Mouse (Mus musculus): ENCODE results near the gene Hadha. TPM values are rescaled to one million over a fixed set of nuclear protein-coding genes. Genes with fewer than 3 reads are reported as not detected.

The Hadha gene
- total and polyA plus RNA-seq, 3 experiments: 76.0 to 117 (median 83.0) TPM

DNA sequence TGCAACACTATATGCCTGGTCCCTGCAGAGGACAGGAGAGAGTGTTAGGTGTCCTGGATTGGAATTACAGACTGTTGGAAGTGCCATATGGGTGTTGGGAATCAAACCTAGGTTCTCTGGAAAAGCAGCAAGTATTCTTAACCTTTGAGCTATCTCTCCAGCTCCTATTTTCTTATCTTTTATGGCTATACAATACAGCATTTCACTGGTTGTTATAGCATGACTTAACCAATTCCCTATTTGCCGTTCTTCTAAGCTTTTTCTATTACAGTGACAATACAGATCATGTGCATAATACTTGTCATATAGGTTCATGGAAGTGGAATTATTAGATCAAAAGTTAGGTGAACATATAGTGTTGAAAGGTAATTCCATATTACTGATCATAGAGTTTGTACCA is 6.9 kb upstream of the Hadha start:
- H3K79me2 ChIP-seq (replicated peaks; ENCODE audit: control insufficient read depth, extremely low read depth, insufficient read depth, poor library complexity, severe bottlenecking): peaks cover 31% of the 10 kb centered on the region
- no peaks in the 10 kb centered on the region for H3K9me3 ChIP-seq (replicated peaks; ENCODE audit: low read length)
- in situ Hi-C loops (cut with MboI; ENCODE audit: low pct_ligation_motif_present, low pct_unique_long_range_greater_than_20kb, low sequenced_read_pairs) (no loop called here), dilution Hi-C loops (cut with MboI; ENCODE audit: extremely low pct_ligation_motif_present, extremely low pct_unique_long_range_greater_than_20kb, low sequenced_read_pairs) (no loop called here)
- H3K4me3 ChIP-seq (replicated peaks in 1 of 3; ENCODE audit: low read depth in 2 of 3, low read length in 2 of 3, poor library complexity in 1 of 3): no peak overlapping the region
- peaks cover 2 to 44% of the 10 kb centered on the region in 2 experiments for H3K36me3 ChIP-seq (replicated peaks in 1 of 2; ENCODE audit: control insufficient read depth in 1 of 2, insufficient read depth in 1 of 2, low read length in 1 of 2)
- peaks cover 0 to 12% of the 10 kb centered on the region in 2 experiments; a peak in 2 of 4 replicates for H3K4me1 ChIP-seq (ENCODE audit: control insufficient read depth in 1 of 2, insufficient read depth in 2 of 2)
- no peaks in the 10 kb centered on the region for H3K27me3 ChIP-seq (replicated peaks)
- TF ChIP-seq JUN (IDR thresholded peaks at IDR 0.05; ENCODE audit: insufficient read depth, low read depth, low read length): no peak
- no peak for TF ChIP-seq MYC (IDR thresholded peaks at IDR 0.05; ENCODE audit: low read depth, low read length)
- TF ChIP-seq GABPA (IDR thresholded peaks at IDR 0.05; ENCODE audit: insufficient replicate concordance, low read depth, low read length): no peak
- TF ChIP-seq SMC3 (IDR thresholded peaks at IDR 0.05; ENCODE audit: low read depth, low read length): no peak
- TF ChIP-seq HCFC1 (IDR thresholded peaks at IDR 0.05; ENCODE audit: low read depth, low read length): no peak
- TF ChIP-seq POLR2A (IDR thresholded peaks at IDR 0.05; ENCODE audit: low read depth, low read length): no peak
- TF ChIP-seq PAX5 (IDR thresholded peaks at IDR 0.05; ENCODE audit: low read length): no peak
- no peak for TF ChIP-seq IRF4 (IDR thresholded peaks at IDR 0.05; ENCODE audit: low read depth, low read length)
- no peak for TF ChIP-seq USF1 (IDR thresholded peaks at IDR 0.05; ENCODE audit: low read depth, low read length)
- TF ChIP-seq MXI1 (IDR thresholded peaks at IDR 0.05; ENCODE audit: low read depth, low read length): no peak
- no peak overlapping the region for H3K9ac ChIP-seq (ENCODE audit: insufficient read depth, low read depth)
- no peak for DNase-seq (ENCODE audit: extremely low read depth)
- H3K27ac ChIP-seq (ENCODE audit: insufficient read depth, low read depth): no peak overlapping the region
- no peak overlapping the region for H3K4me2 ChIP-seq (ENCODE audit: insufficient read depth, low read depth, poor library complexity, severe bottlenecking)

DNA sequence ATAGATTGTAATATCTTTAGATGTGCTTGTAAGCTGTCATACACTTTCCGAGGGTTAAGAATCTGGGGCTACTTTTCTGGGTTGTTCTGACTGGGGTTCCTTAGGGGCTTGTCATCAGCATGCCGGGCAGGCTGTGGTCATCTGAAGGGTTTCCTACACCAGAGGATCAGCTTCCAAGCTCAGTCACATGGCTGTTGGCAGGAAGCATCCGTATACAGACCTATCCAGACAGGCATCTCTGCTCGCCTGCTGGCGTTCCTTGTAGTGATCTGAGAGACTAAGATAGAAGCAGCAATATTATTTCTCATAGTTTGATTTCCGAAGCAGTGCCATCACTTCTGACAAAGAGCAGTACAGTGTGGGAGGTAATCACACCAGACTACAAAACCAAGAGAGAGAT is 4.6 kb upstream of the Hadha start:
- Histone ChIP-seq H3K4me1 (ENCODE audit: control insufficient read depth in 1 of 2, insufficient read depth in 2 of 2) (peaks cover 0 to 14% of the 10 kb centered on the region in 2 experiments; a peak in 2 of 4 replicates), H3K79me2 (replicated peaks; ENCODE audit: control insufficient read depth, extremely low read depth, insufficient read depth, poor library complexity, severe bottlenecking) (peaks cover 37% of the 10 kb centered on the region), H3K27ac (ENCODE audit: insufficient read depth, low read depth) (no peak overlapping the region), H3K27me3 (replicated peaks) (no peaks in the 10 kb centered on the region), H3K4me3 (replicated peaks in 1 of 3; ENCODE audit: low read depth in 2 of 3, low read length in 2 of 3, poor library complexity in 1 of 3) (no peak overlapping the region), H3K9me3 (replicated peaks; ENCODE audit: low read length) (no peaks in the 10 kb centered on the region), H3K9ac (ENCODE audit: insufficient read depth, low read depth) (no peak overlapping the region), H3K4me2 (ENCODE audit: insufficient read depth, low read depth, poor library complexity, severe bottlenecking) (no peak overlapping the region), H3K36me3 (replicated peaks in 1 of 2; ENCODE audit: control insufficient read depth in 1 of 2, insufficient read depth in 1 of 2, low read length in 1 of 2) (peaks cover 2 to 30% of the 10 kb centered on the region in 2 experiments)
- dilution Hi-C loops (cut with MboI; ENCODE audit: extremely low pct_ligation_motif_present, extremely low pct_unique_long_range_greater_than_20kb, low sequenced_read_pairs) (no loop called here), in situ Hi-C loops (cut with MboI; ENCODE audit: low pct_ligation_motif_present, low pct_unique_long_range_greater_than_20kb, low sequenced_read_pairs) (no loop called here)
- DNase-seq (ENCODE audit: extremely low read depth): no peak
- TF ChIP-seq BHLHE40 (IDR thresholded peaks at IDR 0.05; ENCODE audit: low read depth, low read length) (no peak), NRF1 (IDR thresholded peaks at IDR 0.05; ENCODE audit: low read depth, low read length) (no peak), CTCF (conservative IDR thresholded peaks at IDR 0.05 in 1 of 2, IDR thresholded peaks at IDR 0.05 in 1 of 2; ENCODE audit: low read depth in 2 of 2, low read length in 2 of 2) (no peak)

Measured in CH12.LX (cell line).